Mouse (Mus musculus) midbrain, embryonic 12.5 days (tissue): ENCODE data around the gene Sox5. TPM values are rescaled to one million over a fixed set of nuclear protein-coding genes. Genes with fewer than 3 reads are reported as not detected.

Experiments used
- ATAC-seq: fragments of 200-750 bp; cut with Nextera tagmentation; 2 replicates; pipeline ENCODE4 v1.8.0; 2017; ENCODE audit warnings: low read depth, moderate TSS enrichment, moderate library complexity; ENCODE audit not compliant: low FRiP score
- H3K27ac ChIP-seq: fragments of 300-500 bp; sonication (generic); replicated peaks from 2 replicates; pipeline ENCODE4 v1.5.1; 2016; ENCODE audit warnings: mild to moderate bottlenecking
- H3K27me3 ChIP-seq: fragments of 300-500 bp; sonication (generic); 2 replicates; pipeline ENCODE4 v1.6.1; 2016; ENCODE audit warnings: mild to moderate bottlenecking
- H3K36me3 ChIP-seq: fragments of 300-500 bp; sonication (generic); 2 replicates; pipeline ENCODE4 v1.6.1; 2016
- H3K4me1 ChIP-seq: fragments of 300-500 bp; sonication (generic); 2 replicates; pipeline ENCODE4 v1.6.1; 2016
- H3K4me2 ChIP-seq: fragments of 300-500 bp; sonication (generic); replicated peaks from 2 replicates; pipeline ENCODE4 v1.6.1; 2016; ENCODE audit warnings: mild to moderate bottlenecking, moderate library complexity
- H3K4me3 ChIP-seq: fragments of 300-500 bp; sonication (generic); 2 replicates; pipeline ENCODE4 v1.5.1; 2016; ENCODE audit warnings: mild to moderate bottlenecking
- H3K9ac ChIP-seq: fragments of 300-500 bp; sonication (generic); replicated peaks from 2 replicates; pipeline ENCODE4 v1.6.1; 2016; ENCODE audit warnings: mild to moderate bottlenecking, moderate library complexity
- H3K9me3 ChIP-seq: fragments of 300-500 bp; sonication (generic); 2 replicates; pipeline ENCODE4 v1.6.1; 2016; ENCODE audit warnings: mild to moderate bottlenecking
- WGBS: fragments of 180-500 bp; shearing (Covaris S2); methylation state at CpG from one replicate; pipeline ENCODE4 v1.1.7; 2016; 5-methylcytosine and 5-hydroxymethylcytosine counted together
- polyA plus RNA-seq: library from polyadenylated mRNA; unstranded; fragments of >200 nt; fragmentation: Nextera tagmentation; extraction: Ambion mirVana; gene quantifications from 2 replicates; pipeline ENCODE4 v1.2.1, GENCODE M21; 2016

Gene Sox5
- polyA plus RNA-seq, 1 experiment from 2014 or later = 46.8 TPM

- Histone ChIP-seq H3K4me2 (no peak overlapping the region), H3K27ac (no peak overlapping the region), H3K36me3 (peaks cover 21% of the 10 kb centered on the region; the same call in 1 of the 2 replicates), H3K9me3 (no peaks in the 10 kb centered on the region), H3K27me3 (no peaks in the 10 kb centered on the region), H3K4me3 (no peak overlapping the region), H3K9ac (no peak overlapping the region), H3K4me1 (no peaks in the 10 kb centered on the region)
- ATAC-seq = no peak
- 92% methylated on average over 4 of the region's 4 CpGs for WGBS
These were observed 950.5 kb downstream of the Sox5 start for GRCm38 (mm10) chr6:143831246-143831645.

- H3K27me3 ChIP-seq = no peaks in the 10 kb centered on the region
These were observed 951.6 kb downstream of the Sox5 start for GRCm38 (mm10) chr6:143830131-143830530.

GRCm38 (mm10) chr6:143826786-143827185 lies 955.0 kb downstream of the Sox5 start:
- no peak overlapping the region for H3K4me2 ChIP-seq
- H3K36me3 ChIP-seq = no peaks in the 10 kb centered on the region
- no peaks in the 10 kb centered on the region for H3K4me1 ChIP-seq
- ATAC-seq = no peak
- H3K9ac ChIP-seq = no peak overlapping the region
- H3K9me3 ChIP-seq = no peaks in the 10 kb centered on the region
- 86% methylated on average over 5 of the region's 5 CpGs for WGBS
- no peak overlapping the region for H3K27ac ChIP-seq
- no peak overlapping the region for H3K4me3 ChIP-seq
- no peaks in the 10 kb centered on the region for H3K27me3 ChIP-seq

More at GRCm38 (mm10) chr6:143830131-143830530, 951.6 kb downstream of the Sox5 start:
- no peaks in the 10 kb centered on the region for H3K9me3 ChIP-seq
- no peak for ATAC-seq
- H3K27ac ChIP-seq = no peak overlapping the region
- H3K4me3 ChIP-seq = no peak overlapping the region
- H3K36me3 ChIP-seq = peaks cover 21% of the 10 kb centered on the region; the same call in 1 of the 2 replicates
- 90% methylated on average over 2 of the region's 2 CpGs for WGBS
- H3K4me1 ChIP-seq = no peaks in the 10 kb centered on the region
- H3K9ac ChIP-seq = no peak overlapping the region
- H3K4me2 ChIP-seq = no peak overlapping the region

GRCm38 (mm10) chr6:143825966-143826365 lies 955.8 kb downstream of the Sox5 start:
- H3K4me1 ChIP-seq = no peaks in the 10 kb centered on the region
- no peak overlapping the region for H3K4me2 ChIP-seq
- no peak overlapping the region for H3K27ac ChIP-seq
- no peaks in the 10 kb centered on the region for H3K9me3 ChIP-seq
- no peaks in the 10 kb centered on the region for H3K36me3 ChIP-seq
- no peak overlapping the region for H3K9ac ChIP-seq
- no peak for ATAC-seq
- WGBS = 89% methylated on average over 5 of the region's 5 CpGs
- H3K27me3 ChIP-seq = no peaks in the 10 kb centered on the region
- no peak overlapping the region for H3K4me3 ChIP-seq

- Histone ChIP-seq H3K4me2 (no peak overlapping the region), H3K4me1 (no peaks in the 10 kb centered on the region), H3K9me3 (no peaks in the 10 kb centered on the region), H3K27ac (no peak overlapping the region), H3K9ac (no peak overlapping the region), H3K27me3 (no peaks in the 10 kb centered on the region), H3K4me3 (no peak overlapping the region), H3K36me3 (no peaks in the 10 kb centered on the region)
- ATAC-seq = no peak
- 73% methylated on average over 6 of the region's 6 CpGs for WGBS
These were observed 956.7 kb downstream of the Sox5 start for GRCm38 (mm10) chr6:143825086-143825485.

- Histone ChIP-seq H3K4me1 (no peaks in the 10 kb centered on the region), H3K9me3 (no peaks in the 10 kb centered on the region), H3K27ac (no peak overlapping the region), H3K9ac (no peak overlapping the region), H3K36me3 (no peaks in the 10 kb centered on the region), H3K4me2 (no peak overlapping the region), H3K27me3 (no peaks in the 10 kb centered on the region), H3K4me3 (no peak overlapping the region)
- whole genome bisulfite sequencing = 96% methylated on average over 2 of the region's 2 CpGs
- no peak for ATAC-seq
These were observed 993.3 kb downstream of the Sox5 start for GRCm38 (mm10) chr6:143788446-143788845.

GRCm38 (mm10) chr6:143787360-143787759 lies 994.4 kb downstream of the Sox5 start:
- Histone ChIP-seq H3K27me3 (no peaks in the 10 kb centered on the region), H3K36me3 (no peaks in the 10 kb centered on the region), H3K9me3 (no peaks in the 10 kb centered on the region), H3K27ac (no peak overlapping the region), H3K4me2 (no peak overlapping the region), H3K9ac (no peak overlapping the region), H3K4me3 (no peak overlapping the region), H3K4me1 (no peaks in the 10 kb centered on the region)
- ATAC-seq = no peak
- WGBS = 87% methylated on average over 5 of the region's 5 CpGs

- no peak for ATAC-seq
- Histone ChIP-seq H3K27ac (no peak overlapping the region), H3K9me3 (no peaks in the 10 kb centered on the region), H3K36me3 (no peaks in the 10 kb centered on the region), H3K27me3 (no peaks in the 10 kb centered on the region), H3K4me2 (no peak overlapping the region), H3K9ac (no peak overlapping the region), H3K4me3 (no peak overlapping the region), H3K4me1 (no peaks in the 10 kb centered on the region)
- WGBS = 88% methylated on average over 4 of the region's 4 CpGs
These were observed 996.1 kb downstream of the Sox5 start for GRCm38 (mm10) chr6:143785685-143786084.
